Mouse (Mus musculus) heart, embryonic 10.5 days (tissue): ENCODE results near the gene Jarid2. TPM values are rescaled to one million over a fixed set of nuclear protein-coding genes. Genes with fewer than 3 reads are reported as not detected.

Source experiments
- DNase-seq: peaks from one replicate; pipeline ENCODE4 v3.0.0-alpha.2; 2017; ENCODE audit warnings: low spot score
- H3K27ac ChIP-seq: fragments of 300-500 bp; sonication (generic); 2 replicates; pipeline ENCODE4 v1.5.1; 2016; ENCODE audit warnings: mild to moderate bottlenecking
- H3K27me3 ChIP-seq: fragments of 300-500 bp; sonication (generic); 2 replicates; pipeline ENCODE4 v1.6.1; 2016; ENCODE audit warnings: mild to moderate bottlenecking; ENCODE audit not compliant: poor library complexity, insufficient read depth, severe bottlenecking
- H3K36me3 ChIP-seq: fragments of 300-500 bp; sonication (generic); 2 replicates; pipeline ENCODE4 v1.6.1; 2016; ENCODE audit warnings: mild to moderate bottlenecking, moderate library complexity
- H3K4me1 ChIP-seq: fragments of 300-500 bp; sonication (generic); 2 replicates; pipeline ENCODE4 v1.6.1; 2016; ENCODE audit warnings: mild to moderate bottlenecking
- H3K4me3 ChIP-seq: fragments of 300-500 bp; sonication (generic); 2 replicates; pipeline ENCODE4 v1.5.1; 2016; ENCODE audit warnings: mild to moderate bottlenecking, moderate library complexity
- H3K9me3 ChIP-seq: fragments of 300-500 bp; sonication (generic); 2 replicates; pipeline ENCODE4 v1.6.1; 2016; ENCODE audit warnings: mild to moderate bottlenecking, moderate library complexity
- WGBS: fragments of 180-500 bp; shearing (Covaris S2); methylation state at CpG from one replicate; pipeline ENCODE4 v1.1.7; 2016; 5-methylcytosine and 5-hydroxymethylcytosine counted together
- polyA plus RNA-seq: library from polyadenylated mRNA; unstranded; fragments of >200 nt; fragmentation: Nextera tagmentation; extraction: Ambion mirVana; gene quantifications from 2 replicates; pipeline ENCODE4 v1.2.1, GENCODE M21; 2016

Jarid2 gene
- polyA plus RNA-seq, 1 experiment from 2014 or later = 39.8 TPM

DNA sequence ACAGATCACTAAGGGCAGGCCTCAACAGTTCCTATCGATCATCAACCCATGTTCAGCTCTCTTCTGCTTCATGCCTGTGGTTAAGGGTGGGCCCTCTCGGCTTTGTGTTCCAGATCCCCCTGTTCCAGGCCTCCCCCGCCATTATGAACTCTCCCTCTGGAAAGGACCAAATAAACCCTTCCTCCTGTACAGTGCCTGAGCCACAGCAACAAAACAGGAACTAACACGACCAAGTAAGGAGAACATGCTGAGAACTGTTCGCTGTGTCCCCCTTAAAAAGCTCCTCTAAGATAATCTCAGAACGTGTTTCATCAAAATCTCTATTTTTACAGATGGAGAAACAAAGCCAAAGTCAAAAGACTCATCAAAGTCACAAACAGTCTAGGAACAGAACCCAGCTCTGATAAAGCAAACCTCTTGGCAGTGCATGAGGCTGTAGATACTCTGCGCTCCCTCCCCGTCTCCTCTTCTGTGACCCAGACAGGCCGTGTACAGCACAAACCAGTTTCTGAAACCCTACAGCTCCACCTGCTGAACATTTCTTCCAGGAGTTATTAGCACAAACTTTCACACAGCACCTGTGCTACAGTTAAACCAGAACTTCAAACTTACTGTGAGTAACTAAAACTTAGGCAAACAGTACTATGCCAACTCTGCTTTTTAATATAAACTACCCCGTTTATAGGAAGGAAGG is 223.3 kb downstream of the Jarid2 start:
- DNase-seq = no peak
- Histone ChIP-seq H3K4me1 (peaks cover 22% of the 10 kb centered on the region), H3K9me3 (no peaks in the 10 kb centered on the region), H3K4me3 (no peak overlapping the region), H3K36me3 (peaks cover 12% of the 10 kb centered on the region), H3K27ac (peak overlapping the region; percentile 49), H3K27me3 (no peaks in the 10 kb centered on the region)
- WGBS = 56% methylated on average over 10 of the region's 10 CpGs

DNA sequence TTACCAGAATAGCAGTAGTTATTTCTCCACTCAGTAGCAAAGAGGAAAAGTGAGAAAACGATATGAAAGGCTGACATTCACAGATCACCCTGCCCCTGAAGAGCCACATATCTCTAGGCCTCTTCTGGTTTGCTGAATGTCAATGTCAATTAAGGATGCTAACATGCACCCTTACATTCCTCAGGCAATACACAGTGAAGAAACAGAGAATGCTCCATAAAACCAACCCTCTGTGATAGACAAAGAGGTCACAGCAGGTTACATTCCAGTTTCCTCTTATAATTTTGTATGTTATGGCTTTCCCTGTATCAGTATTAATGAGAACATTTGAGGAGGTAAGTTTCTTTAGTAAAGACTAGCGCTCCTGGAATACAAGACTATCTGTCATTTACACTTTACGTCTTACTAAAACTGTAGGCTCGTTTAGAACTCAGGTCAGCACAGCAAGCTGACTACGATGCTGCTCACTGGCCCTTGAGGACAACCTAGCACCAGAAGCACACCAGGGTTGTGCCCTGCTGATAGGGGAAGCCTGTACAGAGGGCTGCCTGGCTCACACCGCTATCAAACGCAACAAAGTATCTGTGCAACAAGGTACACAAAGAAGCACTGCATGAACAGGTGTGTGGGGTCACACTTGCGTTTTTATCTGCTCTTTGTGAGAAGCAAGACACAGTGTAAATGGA is 224.4 kb downstream of the Jarid2 start:
- WGBS = 74% methylated on average over 8 of the region's 8 CpGs
- Histone ChIP-seq H3K4me3 (no peak overlapping the region), H3K36me3 (peaks cover 12% of the 10 kb centered on the region), H3K27ac (no peak overlapping the region), H3K4me1 (peaks cover 18% of the 10 kb centered on the region), H3K9me3 (no peaks in the 10 kb centered on the region), H3K27me3 (no peaks in the 10 kb centered on the region)
- DNase-seq = no peak

DNA sequence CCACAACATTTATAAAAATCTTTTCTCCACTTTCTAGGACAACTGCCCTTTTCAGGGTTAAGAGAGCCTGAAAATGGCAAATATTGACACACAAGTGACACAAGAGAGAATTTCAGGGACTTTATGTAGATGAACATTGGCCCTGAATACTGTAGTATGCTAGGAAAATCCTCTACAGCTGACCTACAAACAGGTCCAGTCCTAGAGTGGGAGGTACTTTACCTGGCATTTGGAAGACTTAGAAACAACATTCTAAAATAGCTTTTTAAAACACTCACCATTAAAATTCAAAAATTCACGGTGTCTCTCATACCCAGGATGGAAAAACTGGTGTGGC is 224.9 kb downstream of the Jarid2 start:
- 90% methylated on average over 1 of the region's 1 CpGs for WGBS
- no peak overlapping the region for H3K4me3 ChIP-seq
- DNase-seq = no peak
- H3K9me3 ChIP-seq = no peaks in the 10 kb centered on the region
- H3K36me3 ChIP-seq = peaks cover 12% of the 10 kb centered on the region
- no peaks in the 10 kb centered on the region for H3K27me3 ChIP-seq
- H3K4me1 ChIP-seq = peaks cover 17% of the 10 kb centered on the region
- no peak overlapping the region for H3K27ac ChIP-seq

DNA sequence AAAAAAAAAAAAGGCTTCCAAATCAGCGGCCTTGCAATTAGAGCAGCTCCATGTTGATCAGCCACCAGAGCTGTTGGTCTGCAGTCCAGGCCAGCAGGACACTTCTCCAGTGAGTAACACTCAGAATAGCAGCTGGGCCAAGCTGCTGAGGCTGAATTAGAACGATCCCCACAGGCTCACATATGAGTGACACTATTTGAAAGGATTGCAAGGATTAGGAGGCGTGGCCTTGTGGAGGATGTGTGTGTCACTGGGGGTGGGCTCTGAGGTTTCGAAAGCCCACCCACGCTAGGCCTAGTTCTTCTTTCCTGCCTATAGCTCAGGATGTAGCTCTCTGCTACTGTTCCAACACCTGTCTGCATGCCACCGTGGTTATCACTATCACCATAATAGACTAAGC is 226.5 kb downstream of the Jarid2 start:
- no peaks in the 10 kb centered on the region for H3K9me3 ChIP-seq
- WGBS = 88% methylated on average over 6 of the region's 6 CpGs
- H3K36me3 ChIP-seq = peaks cover 12% of the 10 kb centered on the region
- DNase-seq = no peak
- peaks cover 17% of the 10 kb centered on the region for H3K4me1 ChIP-seq
- no peaks in the 10 kb centered on the region for H3K27me3 ChIP-seq
- no peak overlapping the region for H3K27ac ChIP-seq
- H3K4me3 ChIP-seq = no peak overlapping the region

DNA sequence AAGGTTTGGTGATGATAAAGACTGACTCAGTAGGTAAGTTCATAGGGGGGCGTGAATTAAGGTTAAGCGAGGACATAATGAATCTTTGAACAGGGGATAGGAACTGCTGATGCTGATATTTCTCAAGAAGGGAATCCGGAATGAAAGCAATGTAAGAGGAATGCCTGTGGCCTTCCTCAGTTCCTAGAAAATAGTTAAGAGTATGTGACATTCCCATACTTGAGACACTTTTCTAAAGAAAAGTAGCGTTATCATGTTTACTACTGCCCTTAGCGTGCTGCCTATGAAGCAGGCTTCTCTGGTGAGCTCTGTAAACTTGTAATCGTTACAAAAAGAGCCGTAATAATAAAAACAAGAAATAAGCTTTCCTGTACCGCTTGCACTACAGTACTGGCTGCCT is 227.8 kb downstream of the Jarid2 start:
- no peaks in the 10 kb centered on the region for H3K27me3 ChIP-seq
- peaks cover 18% of the 10 kb centered on the region for H3K4me1 ChIP-seq
- WGBS = 90% methylated on average over 8 of the region's 8 CpGs
- H3K27ac ChIP-seq = no peak overlapping the region
- H3K36me3 ChIP-seq = peaks cover 9% of the 10 kb centered on the region
- no peak for DNase-seq
- no peaks in the 10 kb centered on the region for H3K9me3 ChIP-seq
- H3K4me3 ChIP-seq = no peak overlapping the region

DNA sequence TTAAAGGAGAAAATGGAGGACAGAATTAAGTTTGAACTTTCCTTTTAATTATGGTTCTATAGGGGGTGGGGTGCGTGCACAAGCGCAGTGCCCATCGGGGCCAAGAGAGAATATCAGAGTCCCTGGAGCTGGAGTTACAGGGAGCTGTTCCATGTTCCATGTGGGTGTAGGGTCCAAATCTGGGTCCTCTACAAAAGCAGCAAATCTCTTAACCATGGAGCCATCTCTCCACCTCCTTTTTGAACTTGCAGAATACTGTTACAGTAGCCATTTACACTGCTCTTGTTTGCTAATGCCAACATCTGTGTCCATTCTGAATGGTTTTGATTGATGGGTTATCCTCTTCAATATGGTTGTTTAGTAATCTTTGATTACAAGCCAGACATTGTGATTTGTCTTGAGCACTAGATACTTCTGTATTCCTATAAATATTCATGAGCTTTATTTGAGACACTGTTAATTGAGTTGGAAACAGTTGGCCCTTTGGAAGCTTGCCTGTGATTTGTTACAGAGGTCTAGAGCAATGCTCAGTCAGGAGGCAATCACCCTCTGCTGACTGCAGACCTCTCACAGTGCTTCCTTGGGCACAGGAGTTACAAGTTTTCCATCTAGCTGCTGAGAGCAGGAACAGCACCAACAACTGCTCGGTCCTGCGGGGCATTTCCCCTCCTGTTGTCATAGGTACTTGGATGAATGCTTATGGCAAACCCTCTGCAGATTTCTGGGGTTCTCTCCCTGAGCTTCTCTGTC is 231.4 kb downstream of the Jarid2 start:
- Histone ChIP-seq H3K4me1 (peaks cover 3% of the 10 kb centered on the region; the same call in 1 of the 2 replicates), H3K27me3 (no peaks in the 10 kb centered on the region), H3K27ac (no peak overlapping the region), H3K4me3 (no peak overlapping the region), H3K9me3 (no peaks in the 10 kb centered on the region), H3K36me3 (peaks cover 18% of the 10 kb centered on the region)
- WGBS = 80% methylated on average over 5 of the region's 5 CpGs
- DNase-seq = peak; percentile 60
